Mouse (Mus musculus) G1E (cell line): ENCODE results near the gene Tmod1. TPM values are rescaled to one million over a fixed set of nuclear protein-coding genes. Genes with fewer than 3 reads are reported as not detected.

ENCODE experiments used
- ATAC-seq: 2 replicates; pipeline ENCODE4 v1.8.0; 2016; ENCODE audit warnings: mild to moderate bottlenecking; ENCODE audit not compliant: insufficient number of reproducible peaks, poor library complexity, low FRiP score, severe bottlenecking; ENCODE audit errors: extremely low read depth
- DNase-seq: peaks from one replicate; pipeline ENCODE4 v3.0.0; 2012; ENCODE audit warnings: low spot score
- H3K27me3 ChIP-seq: 2 replicates; pipeline ENCODE4 v1.6.1; 2012; ENCODE audit warnings: mild to moderate bottlenecking, low read length, inconsistent platforms; ENCODE audit not compliant: insufficient read depth
- H3K36me3 ChIP-seq: replicated peaks from 2 replicates; pipeline ENCODE3; 2012; ENCODE audit warnings: mild to moderate bottlenecking, inconsistent platforms
- H3K4me1 ChIP-seq: 2 replicates; pipeline ENCODE4 v1.6.1; 2012; ENCODE audit warnings: low read depth, low read length, inconsistent platforms, mixed read lengths; ENCODE audit not compliant: insufficient read depth
- H3K4me3 ChIP-seq: 2 replicates; pipeline ENCODE4 v1.5.1; 2012; ENCODE audit warnings: low read depth, mild to moderate bottlenecking, inconsistent platforms, low read length, moderate library complexity, mixed read lengths
- H3K9me3 ChIP-seq: replicated peaks from 2 replicates; pipeline ENCODE4 v1.6.1; 2012; ENCODE audit warnings: inconsistent platforms
- CTCF ChIP-seq: IDR thresholded peaks from 2 replicates; pipeline ENCODE4 v1.5.1; 2012; ENCODE audit warnings: low read depth, low read length, inconsistent platforms, mixed read lengths
- GATA1 ChIP-seq: IDR thresholded peaks from 2 replicates; pipeline ENCODE4 v1.6.1; 2012; ENCODE audit warnings: borderline replicate concordance, low read length, inconsistent platforms, mixed read lengths
- GATA2 ChIP-seq: IDR thresholded peaks from 2 replicates; pipeline ENCODE4 v1.6.1; 2012; ENCODE audit warnings: low read depth, low read length, inconsistent platforms, borderline replicate concordance
- POLR2AphosphoS5 ChIP-seq: IDR thresholded peaks from 2 replicates; pipeline ENCODE4 v1.6.1; 2012; ENCODE audit warnings: low read depth, low read length, inconsistent platforms; ENCODE audit not compliant: insufficient replicate concordance
- TAL1 ChIP-seq: conservative IDR thresholded peaks from 2 replicates; pipeline ENCODE4 v1.6.1; 2012; ENCODE audit warnings: low read depth, low read length, inconsistent platforms, mixed read lengths
- polyA plus RNA-seq: library from polyadenylated mRNA; stranded (reverse); fragments of >175 nt; gene quantifications from 2 replicates; pipeline ENCODE4 v1.2.3, GENCODE M21; 2012
- total RNA-seq, 2 experiments: library from RNA; stranded (forward) in 1 of 2; stranded (reverse) in 1 of 2; fragments of 200-1000 nt in 1 of 2; fragments of >200 nt in 1 of 2; fragmentation: Nextera tagmentation in 1 of 2; gene quantifications; 2 replicates each; pipeline ENCODE4 v1.2.3; 2014 to 2017

Gene Tmod1
- total and polyA plus RNA-seq, 3 experiments, result 0.64 to 14.6 (median 1.1) TPM

DNA sequence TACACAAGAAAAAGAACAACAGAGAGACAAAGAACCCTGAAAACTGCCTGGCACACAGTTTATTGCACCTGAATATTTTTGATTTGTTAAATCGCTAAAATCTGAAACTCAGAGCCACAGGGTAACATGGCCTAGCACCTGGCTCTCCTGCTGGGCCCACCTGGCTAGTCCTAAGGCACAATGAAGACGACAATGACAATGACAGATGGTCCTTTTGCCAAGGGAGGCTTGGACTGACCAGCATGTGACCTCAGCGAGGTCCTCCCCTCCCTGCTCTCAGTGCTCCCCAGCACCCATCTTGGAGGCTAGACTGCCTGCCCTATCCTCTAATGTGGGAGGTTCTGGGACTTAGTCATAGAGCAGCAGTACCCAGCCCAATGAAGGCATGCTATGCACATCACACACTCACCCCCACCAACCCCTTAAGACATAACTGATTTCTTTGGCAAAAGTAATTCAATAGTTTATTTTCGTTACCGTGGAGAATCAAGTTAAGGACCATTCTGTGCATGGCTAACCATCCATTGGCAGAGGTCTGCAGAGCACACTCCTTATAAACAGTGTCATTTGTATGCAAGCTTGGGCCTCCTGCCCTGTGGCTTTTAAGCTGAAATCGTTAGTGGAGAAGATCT is 31.2 kb downstream of the Tmod1 start:
- no peak overlapping the region for H3K4me3 ChIP-seq
- no peaks in the 10 kb centered on the region for H3K36me3 ChIP-seq
- no peak for DNase-seq
- no peaks in the 10 kb centered on the region; the same call in 1 of the 2 replicates for H3K27me3 ChIP-seq
- no peak for TF ChIP-seq CTCF
- no peak for TF ChIP-seq GATA2
- TF ChIP-seq TAL1, result no peak
- TF ChIP-seq POLR2AphosphoS5, result no peak
- TF ChIP-seq GATA1, result no peak
- H3K4me1 ChIP-seq, result no peaks in the 10 kb centered on the region
- ATAC-seq, result no peak
- no peaks in the 10 kb centered on the region for H3K9me3 ChIP-seq

DNA sequence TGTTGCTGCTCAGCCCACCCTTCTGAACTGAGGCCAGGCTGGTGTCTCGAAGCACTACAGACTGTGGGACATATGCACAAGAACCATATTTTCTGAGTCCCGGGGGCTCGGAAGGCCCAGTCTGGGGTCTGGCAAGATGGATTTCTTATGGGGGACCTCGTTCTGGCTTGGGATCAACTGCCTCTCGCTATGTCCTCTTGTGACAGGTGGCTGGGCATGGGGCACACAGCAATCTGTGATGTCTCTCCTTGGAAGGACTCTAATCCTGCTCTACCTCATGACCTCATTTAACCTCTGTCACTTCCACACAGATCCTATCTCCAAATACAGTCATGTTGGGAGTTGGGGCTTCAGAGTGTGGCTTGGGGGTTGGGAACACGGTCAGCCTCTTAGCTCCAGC is 33.9 kb downstream of the Tmod1 start:
- Histone ChIP-seq H3K4me3 (no peak overlapping the region), H3K27me3 (no peaks in the 10 kb centered on the region), H3K4me1 (no peaks in the 10 kb centered on the region), H3K36me3 (no peaks in the 10 kb centered on the region), H3K9me3 (no peaks in the 10 kb centered on the region)
- ATAC-seq (no peak), DNase-seq (no peak)
- TF ChIP-seq CTCF (no peak), POLR2AphosphoS5 (no peak), GATA1 (no peak), TAL1 (no peak), GATA2 (no peak)

DNA sequence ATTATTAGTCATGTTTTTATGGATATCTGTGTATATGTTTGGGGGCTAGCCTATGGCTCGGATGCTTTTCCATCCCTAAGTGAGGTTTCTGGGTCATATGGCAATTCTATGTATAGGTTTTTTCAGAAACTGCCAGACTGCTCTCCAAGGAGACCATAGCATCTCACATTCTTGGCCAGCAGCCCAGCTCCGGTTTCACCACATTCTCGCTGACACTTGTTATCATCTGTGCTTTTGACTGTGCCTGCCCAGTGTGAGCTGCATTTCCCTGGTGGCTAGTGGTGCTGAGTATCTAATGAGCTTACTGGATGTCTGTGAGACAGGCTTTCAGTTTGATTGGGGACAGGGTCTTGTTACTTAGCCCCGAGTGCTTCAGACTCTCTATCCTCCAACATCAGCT is 35.0 kb downstream of the Tmod1 start:
- H3K9me3 ChIP-seq, result no peaks in the 10 kb centered on the region
- no peaks in the 10 kb centered on the region for H3K27me3 ChIP-seq
- no peak overlapping the region for H3K4me3 ChIP-seq
- no peak for TF ChIP-seq CTCF
- no peak for TF ChIP-seq TAL1
- TF ChIP-seq GATA1, result no peak
- DNase-seq (no peak), ATAC-seq (no peak)
- H3K36me3 ChIP-seq, result no peaks in the 10 kb centered on the region
- H3K4me1 ChIP-seq, result no peaks in the 10 kb centered on the region

DNA sequence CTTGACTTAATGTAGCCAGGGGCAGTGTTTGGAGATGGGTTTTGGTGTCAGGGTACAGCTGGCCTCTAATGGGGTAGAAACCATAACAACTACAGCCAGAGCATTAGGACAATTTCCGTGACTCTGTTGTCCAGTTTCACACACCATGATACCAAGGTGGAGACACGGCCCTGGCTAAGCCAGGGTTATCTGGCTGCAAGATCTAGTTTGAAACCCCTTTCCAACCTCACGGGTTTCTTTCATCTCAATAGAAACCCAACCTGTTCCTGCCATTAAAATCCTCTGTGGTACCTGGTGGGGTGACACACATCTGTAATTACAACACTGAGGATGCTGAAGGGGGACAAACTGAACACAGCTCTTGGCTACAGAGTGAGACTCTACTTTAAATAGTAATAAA is 36.9 kb downstream of the Tmod1 start:
- Histone ChIP-seq H3K9me3 (no peaks in the 10 kb centered on the region), H3K4me1 (no peaks in the 10 kb centered on the region), H3K27me3 (no peaks in the 10 kb centered on the region), H3K36me3 (no peaks in the 10 kb centered on the region), H3K4me3 (no peak overlapping the region)
- TF ChIP-seq TAL1 (no peak), POLR2AphosphoS5 (no peak), GATA2 (no peak), CTCF (no peak), GATA1 (no peak)
- no peak for DNase-seq
- ATAC-seq, result no peak

GRCm38 (mm10) chr4:46076892-46077291 is 38.2 kb downstream of the Tmod1 start:
- H3K36me3 ChIP-seq, result no peaks in the 10 kb centered on the region
- no peak overlapping the region for H3K4me3 ChIP-seq
- no peak for TF ChIP-seq TAL1
- no peak for TF ChIP-seq GATA2
- TF ChIP-seq CTCF, result no peak
- TF ChIP-seq GATA1, result no peak
- no peak for TF ChIP-seq POLR2AphosphoS5
- ATAC-seq (no peak), DNase-seq (no peak)
- H3K27me3 ChIP-seq, result no peaks in the 10 kb centered on the region
- H3K9me3 ChIP-seq, result no peaks in the 10 kb centered on the region
- no peaks in the 10 kb centered on the region for H3K4me1 ChIP-seq

DNA sequence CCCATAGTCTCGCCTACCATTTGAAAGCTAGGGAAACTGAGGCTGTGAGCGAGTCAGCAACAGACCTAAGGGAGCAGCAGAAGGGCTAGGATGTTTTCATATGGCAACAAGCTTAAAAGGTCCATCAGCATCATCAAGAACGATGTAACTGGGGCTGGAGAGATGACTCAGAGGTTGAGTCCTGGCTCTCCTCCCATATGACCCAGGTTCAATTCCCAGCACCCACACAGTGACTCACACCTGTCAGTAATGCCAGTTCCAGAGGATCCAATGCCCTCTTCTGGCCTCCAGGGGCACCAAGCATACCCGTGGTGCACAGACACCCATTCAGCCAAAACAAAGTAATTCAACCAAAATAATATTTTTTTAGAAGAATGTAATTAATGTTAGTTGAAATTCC is 41.5 kb downstream of the Tmod1 start:
- no peak for TF ChIP-seq CTCF
- TF ChIP-seq GATA1, result no peak
- no peak for TF ChIP-seq TAL1
- TF ChIP-seq GATA2, result no peak
- TF ChIP-seq POLR2AphosphoS5, result no peak
- H3K27me3 ChIP-seq, result no peaks in the 10 kb centered on the region
- DNase-seq, result no peak
- H3K36me3 ChIP-seq, result no peaks in the 10 kb centered on the region
- H3K9me3 ChIP-seq, result no peaks in the 10 kb centered on the region
- H3K4me3 ChIP-seq, result no peak overlapping the region
- H3K4me1 ChIP-seq, result no peaks in the 10 kb centered on the region
- no peak for ATAC-seq
